Mouse (Mus musculus): ENCODE measurements at regions not wholly inside any gene's neighbourhood (a gene's known extent, or its start where the extent isn't known, plus 50 kb on each side); places are given as distances from the start of the nearest gene placed in this dataset.

DNA sequence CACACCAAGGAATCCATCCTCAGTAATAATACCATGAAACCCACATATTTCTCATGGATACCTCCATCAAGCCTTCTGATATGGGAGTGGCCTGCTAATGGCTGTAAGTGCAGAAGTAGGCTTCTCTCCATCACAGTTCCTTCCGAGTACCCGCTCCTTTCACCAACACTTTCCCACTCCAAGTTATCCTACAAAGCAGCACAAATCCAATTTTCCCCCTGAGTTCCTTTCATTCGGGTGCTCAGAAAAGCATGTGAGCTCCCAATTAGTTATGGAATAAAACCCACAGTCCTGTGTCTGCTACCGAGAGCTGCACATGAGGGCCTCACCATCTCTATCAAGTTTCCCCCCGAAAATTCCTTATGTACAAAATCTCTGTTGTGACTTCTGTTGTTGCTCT lies 75.8 kb upstream of the Ubash3b start:
- no peak for DNase-seq (ENCODE audit: low read depth, low spot score)

DNA sequence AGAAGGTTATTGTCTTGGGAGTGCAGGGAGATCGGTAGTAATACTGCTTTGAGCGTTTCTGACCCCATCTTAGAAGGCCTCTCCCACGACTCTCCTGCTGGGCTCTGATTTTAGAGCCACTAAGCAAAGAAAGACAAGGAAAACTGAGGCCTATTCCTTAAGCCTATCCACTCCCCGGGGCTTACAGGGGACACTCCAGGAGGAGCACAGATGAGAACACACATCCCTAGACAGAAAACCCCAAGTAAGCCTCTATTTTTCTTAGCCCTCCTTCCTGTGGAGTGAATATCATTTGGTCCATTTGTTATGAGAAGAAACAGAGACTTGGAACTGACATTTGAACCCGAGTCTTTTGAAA lies 67.7 kb upstream of the Ubash3b start:
- no peak for DNase-seq (ENCODE audit: low read depth, low spot score)

DNA sequence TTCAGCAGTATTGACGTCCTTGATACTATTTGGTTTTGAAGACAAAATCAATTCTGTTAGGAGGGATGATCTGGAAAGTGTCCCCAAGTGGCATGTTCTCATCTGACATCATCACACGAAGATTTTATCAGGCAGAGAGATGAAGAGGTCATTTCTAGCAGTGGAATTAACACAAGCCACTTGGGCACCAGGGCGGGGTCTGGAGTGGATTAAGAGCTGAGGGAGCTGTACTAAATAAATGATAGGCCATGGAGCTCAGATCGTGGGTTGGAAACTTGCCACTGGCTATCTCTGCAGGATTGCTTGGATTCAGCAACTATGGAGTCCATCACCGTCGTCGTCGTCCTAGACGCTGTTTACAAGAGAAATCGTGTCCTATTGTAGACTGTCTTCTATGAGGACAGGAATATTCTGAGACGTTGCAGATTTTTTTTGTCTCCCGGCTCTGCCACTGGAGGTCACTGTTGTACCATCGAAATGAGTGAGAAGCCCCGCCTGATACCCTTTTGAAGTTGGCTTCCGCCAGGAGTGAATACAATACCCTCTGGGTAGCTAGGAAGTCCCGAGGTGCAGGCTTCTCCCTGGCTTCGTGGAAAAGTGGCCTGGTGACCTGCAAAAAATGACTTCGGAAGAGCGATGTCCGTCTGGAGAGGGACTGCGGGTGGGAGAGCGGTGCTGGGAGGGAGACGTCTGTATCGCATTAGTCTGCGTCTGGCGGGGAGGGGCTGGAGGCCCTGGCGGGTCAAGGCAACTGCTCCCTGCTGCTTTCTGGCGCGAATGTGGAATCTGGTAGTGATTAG lies 67.1 kb upstream of the Ubash3b start:
- DNase-seq (ENCODE audit: low read depth, low spot score) = peak; percentile 96

DNA sequence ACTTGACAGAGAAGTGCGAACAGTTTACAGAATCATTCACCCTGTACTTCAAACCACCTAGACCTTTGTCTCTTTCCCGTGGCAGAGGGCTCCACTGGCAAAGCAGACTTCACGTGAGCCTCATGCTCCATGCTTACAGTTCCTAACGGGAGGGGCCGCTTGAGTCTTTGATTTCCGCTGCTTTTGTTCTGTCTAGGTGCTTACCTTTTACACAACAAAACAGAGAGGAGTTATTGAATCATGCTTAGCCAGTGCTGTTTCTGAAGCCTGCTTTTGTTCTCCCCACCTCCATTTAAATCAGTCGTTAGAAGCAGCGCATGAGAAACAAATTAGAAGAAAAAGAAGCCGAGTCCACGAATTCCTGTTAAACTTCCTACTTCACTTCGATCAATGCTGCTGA lies 61.9 kb upstream of the Ubash3b start:
- no peak for DNase-seq (ENCODE audit: low read depth, low spot score)

DNA sequence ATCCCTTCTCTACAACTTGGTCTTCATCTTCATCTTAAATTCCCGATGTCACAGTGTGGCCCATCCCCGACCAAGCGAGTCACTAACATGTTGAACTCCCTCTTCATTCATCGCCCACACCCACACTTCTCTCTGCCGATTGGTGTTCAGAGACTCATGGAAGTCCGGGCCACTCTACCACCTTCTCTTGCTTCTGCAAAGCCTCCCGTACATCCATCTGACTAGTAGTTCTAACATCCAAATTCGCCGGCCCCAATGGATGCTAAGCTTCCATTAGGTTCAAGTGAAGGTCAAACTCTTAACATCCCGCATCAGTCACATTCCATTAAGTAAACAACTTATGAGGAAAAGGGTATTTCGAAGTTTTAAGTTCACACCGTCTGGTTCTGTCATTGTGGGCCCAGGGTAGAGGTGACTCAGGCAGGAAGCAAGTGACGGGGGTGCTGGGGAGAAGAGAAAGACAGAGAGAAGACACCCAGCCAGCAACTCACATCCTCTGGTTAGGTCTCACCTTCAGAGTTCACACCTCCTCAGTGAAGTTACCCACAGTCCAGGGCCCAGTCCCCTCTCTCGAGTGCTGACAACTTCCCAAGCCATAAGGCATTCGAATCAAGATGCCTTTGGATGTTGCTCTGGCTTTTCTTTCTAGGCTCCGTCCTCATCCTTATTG lies 61.0 kb upstream of the Ubash3b start:
- peak; percentile 3 for DNase-seq (ENCODE audit: low read depth, low spot score)

DNA sequence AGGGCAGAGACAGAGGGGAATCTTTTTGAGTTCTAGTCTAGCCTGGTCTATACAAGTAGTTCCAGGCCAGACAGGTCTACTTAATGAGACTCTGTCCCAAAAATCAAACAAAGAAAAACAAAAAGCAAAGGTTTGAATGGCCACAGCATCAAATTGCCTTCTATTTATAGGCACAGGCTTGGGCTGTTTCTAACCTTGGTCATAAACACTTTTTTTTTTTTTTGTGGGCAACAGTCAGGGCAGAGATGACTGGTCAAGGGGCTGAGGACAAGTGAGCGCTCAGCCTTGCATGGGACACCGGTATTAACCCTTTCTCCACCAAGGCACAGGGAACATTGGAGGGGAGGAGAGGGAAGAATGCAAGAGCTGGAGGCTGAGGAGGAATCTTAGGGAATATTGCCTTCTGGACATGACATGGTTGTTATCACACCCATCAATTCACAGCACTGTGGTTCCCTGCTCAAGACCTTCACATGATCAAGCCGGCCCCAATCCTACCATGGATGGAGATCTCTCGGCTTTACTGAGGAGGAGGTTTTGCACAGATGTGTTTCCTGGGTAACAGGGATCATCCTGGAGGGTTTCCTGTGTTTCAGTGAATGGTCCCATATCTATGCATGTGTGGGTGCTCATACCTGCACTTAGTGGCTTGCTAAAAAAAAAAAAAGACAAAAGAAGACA lies 59.8 kb upstream of the Ubash3b start:
- no peak for DNase-seq (ENCODE audit: low read depth, low spot score)

DNA sequence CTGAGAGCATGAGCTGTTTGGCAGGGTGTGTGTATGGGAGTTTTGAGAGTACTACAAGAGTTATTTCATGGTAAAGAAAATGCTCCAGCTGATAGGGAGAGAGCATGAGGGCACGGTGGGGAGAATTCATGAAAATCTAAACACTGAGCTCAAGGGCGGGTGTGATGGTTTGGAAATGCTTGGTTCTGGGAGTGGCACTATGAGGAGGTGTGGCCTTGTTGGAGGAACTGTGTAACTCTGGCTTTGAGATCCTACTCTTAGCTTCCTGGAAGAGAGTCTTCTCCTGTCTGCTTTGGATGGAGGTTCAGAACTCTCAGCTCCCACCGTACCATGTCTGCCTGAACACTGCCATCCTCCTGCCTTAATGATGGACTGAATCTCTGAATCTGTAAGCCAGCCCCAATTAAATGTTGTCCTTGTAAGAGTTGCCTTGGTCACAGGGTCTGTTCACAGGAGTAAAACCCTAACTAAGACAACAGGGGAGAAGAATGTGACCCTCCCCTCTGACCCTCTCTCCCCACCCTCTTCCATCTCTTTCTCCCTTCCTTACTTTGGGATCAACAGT lies 58.7 kb upstream of the Ubash3b start:
- no peak for DNase-seq (ENCODE audit: low read depth, low spot score)

DNA sequence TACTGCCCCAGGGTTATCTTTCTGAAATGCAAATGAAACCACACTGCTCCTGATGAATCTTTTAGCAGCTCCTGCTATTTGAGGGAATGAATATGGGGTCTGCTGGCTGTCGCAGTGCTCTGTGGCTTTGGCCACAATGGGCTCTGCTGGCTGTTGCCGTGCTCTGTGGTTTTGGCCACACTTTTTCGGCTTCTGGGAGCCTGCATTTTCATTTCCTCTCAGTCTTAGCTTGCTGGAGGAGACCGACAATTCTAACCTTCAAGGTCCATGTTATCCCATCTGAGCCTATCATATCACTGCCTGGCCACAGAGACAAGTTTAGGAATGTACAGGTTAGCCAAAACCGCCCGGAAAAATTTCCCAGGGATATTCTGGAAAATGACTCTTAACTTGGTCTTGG lies 57.2 kb upstream of the Ubash3b start:
- DNase-seq (ENCODE audit: low read depth, low spot score) = no peak

DNA sequence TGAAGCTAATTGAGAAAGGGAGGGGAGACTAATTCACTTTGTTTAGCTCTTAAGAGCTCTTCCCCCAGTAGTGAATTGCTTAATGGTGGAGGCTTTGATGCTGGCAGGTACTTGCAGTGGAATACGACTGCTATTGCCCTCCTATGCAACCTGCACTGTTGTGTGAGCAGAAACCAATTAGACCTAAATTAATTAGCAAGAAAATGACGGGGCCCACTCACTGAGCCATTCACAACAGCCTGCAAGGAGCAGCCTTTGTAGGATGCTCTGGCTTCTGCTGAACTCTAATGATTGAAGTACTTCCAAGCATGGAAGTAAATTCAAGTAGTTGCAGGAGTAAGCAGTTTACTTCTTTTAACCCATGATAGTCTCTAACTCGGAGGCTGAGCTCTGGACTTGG lies 54.8 kb upstream of the Ubash3b start:
- no peak for DNase-seq (ENCODE audit: low read depth, low spot score)

DNA sequence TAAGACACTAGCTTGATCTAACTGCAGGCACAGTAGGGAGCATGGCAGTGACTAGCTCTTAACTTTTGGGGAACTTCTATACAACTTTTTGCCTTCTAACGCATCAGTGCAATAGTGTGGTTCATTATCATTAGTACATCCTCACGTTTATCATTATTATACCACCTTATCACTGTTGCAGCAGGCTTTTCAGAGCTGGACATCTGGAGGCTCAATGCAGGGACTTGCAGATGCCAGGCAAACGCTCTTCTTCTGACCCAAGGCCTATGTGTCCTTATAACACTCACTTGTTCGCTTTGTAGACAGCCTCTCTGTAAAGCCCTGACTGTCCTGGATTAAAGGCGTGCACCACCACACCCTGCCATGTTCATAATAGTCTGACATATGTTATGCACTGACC lies 53.5 kb upstream of the Ubash3b start:
- DNase-seq (ENCODE audit: low read depth, low spot score) = no peak

DNA sequence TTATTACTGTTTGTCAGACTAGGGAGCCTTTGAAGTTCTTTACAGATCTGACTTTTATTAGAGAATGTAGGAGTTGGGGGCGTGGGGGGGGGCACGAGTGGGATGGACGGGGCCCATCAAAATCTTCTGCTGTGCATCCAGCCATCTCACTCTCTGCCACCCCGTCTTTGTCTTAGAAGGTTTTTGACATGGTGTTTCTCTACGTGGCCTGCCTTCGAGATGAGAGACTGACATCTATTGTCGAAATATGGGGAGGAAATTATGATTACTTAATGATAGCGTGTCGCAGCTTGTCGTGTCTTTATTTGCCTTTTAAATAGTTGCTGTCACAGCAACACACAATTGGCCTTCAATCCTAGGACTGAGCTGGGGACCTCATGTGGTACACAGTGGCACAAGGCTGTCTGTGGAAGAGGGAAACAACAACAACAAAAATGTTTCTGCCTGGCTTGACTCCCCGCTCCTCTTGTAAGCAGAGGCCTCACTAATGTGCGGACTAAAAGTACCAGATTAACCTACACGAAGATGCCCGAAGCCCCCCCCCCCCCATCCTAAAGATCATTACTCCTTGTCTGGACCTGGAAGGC lies 51.5 kb upstream of the Ubash3b start:
- no peak for DNase-seq (ENCODE audit: low read depth, low spot score)

DNA sequence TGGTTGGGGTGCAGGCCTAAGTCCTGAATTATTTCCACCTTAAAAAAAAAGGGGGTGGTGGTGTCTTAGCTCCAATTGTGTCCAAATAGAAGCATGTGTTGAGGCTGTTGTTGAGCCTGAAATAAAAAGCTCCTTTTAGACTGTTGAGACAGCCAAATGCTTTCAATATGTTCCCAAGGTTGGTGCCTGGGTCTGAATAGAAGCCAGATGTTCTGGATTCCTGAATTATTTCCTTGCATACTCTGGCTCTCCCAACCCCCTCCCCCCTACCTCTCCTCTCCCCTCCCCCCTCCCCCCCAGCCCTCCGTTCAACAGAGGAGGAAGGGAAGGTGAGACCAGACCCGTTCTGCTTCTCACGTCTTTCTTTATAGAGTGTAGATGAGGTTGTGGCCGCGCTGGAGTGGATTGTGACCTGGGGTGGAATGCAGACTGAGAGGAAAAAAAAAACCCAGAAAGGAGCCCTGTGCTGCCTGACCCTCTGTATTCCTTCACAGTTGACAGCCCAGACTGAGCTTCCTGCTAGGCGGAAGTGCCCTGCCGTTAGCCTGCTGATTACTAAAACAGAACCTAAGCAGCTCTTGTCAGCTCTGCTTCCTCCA lies 50.9 kb upstream of the Ubash3b start:
- no peak for DNase-seq (ENCODE audit: low read depth, low spot score)

DNA sequence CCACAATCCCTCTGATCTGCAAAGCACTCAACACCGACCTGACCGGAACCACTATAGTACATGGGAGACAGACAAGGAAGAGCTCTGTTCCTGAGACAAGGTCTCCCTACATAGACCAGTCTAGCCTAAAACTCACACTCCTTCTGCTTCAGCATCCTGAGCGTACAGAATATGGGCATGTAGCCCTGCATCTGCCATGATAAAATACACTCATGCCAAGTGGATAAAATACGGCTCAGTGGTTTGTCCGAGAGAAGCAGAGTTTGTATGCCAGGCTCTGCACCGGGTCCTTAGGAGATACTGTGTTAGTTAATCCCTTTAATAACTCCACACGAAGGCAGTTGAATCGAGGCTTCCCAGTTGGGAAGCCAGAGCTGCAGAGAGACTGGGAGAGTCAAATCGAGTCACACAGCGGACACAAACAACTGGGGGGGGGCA lies 50.4 kb upstream of the Ubash3b start:
- no peak for DNase-seq (ENCODE audit: low read depth, low spot score)
